Mouse (Mus musculus): ENCODE data around the gene Pigm. TPM values are rescaled to one million over a fixed set of nuclear protein-coding genes. Genes with fewer than 3 reads are reported as not detected.

Gene Pigm
- polyA plus RNA-seq, 1 experiment = 19.9 TPM

DNA sequence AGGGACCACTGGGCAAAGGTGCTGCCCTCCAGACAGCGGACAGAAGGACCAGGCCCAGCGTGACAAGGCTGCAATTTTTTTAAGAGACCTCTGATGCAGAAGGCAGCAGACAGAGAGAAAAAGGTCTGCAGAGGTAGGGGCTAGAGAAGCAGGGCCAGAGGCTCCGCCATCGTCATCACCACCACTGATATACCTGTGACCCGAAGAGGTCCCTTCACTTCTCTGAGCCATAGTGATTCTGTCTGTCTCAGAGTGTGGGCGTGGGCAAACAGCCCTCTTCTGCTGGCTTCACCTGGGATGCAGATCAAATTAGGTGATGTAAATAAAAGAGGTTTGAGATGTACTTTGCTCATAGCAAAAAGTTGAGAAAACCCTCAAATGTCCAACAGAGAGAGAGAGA is 46.7 kb upstream of the Pigm start:
- TF ChIP-seq POLR2A (IDR thresholded peaks at IDR 0.05; ENCODE audit: insufficient read depth, low read length) = no peak
- TF ChIP-seq EP300 (IDR thresholded peaks at IDR 0.05; ENCODE audit: insufficient read depth, low read depth, low read length) = no peak
- TF ChIP-seq CTCF (IDR thresholded peaks at IDR 0.05; ENCODE audit: low read depth, low read length) = no peak
- no peak overlapping the region for H3K4me3 ChIP-seq (ENCODE audit: low read depth, low read length)
- H3K27me3 ChIP-seq (ENCODE audit: control insufficient read depth, insufficient read depth, low read length, poor library complexity, severe bottlenecking) = no peaks in the 10 kb centered on the region
- H3K4me1 ChIP-seq (ENCODE audit: control insufficient read depth, insufficient read depth, low read length) = no peaks in the 10 kb centered on the region
- no peak overlapping the region for H3K9ac ChIP-seq (ENCODE audit: low read depth, poor library complexity, severe bottlenecking)
- no peak overlapping the region for H3K27ac ChIP-seq (ENCODE audit: insufficient read depth, low read length)
- H3K9me3 ChIP-seq (replicated peaks; ENCODE audit: control insufficient read depth, insufficient read depth, low read length, poor library complexity, severe bottlenecking) = no peaks in the 10 kb centered on the region
- no peaks in the 10 kb centered on the region for H3K36me3 ChIP-seq (ENCODE audit: control insufficient read depth, insufficient read depth, low read length, poor library complexity, severe bottlenecking)

- H3K36me3 ChIP-seq (ENCODE audit: control insufficient read depth, insufficient read depth, low read length, poor library complexity, severe bottlenecking) = no peaks in the 10 kb centered on the region
Measured at GRCm38 (mm10) chr1:172331422-172331947, 44.9 kb upstream of the Pigm start.

DNA sequence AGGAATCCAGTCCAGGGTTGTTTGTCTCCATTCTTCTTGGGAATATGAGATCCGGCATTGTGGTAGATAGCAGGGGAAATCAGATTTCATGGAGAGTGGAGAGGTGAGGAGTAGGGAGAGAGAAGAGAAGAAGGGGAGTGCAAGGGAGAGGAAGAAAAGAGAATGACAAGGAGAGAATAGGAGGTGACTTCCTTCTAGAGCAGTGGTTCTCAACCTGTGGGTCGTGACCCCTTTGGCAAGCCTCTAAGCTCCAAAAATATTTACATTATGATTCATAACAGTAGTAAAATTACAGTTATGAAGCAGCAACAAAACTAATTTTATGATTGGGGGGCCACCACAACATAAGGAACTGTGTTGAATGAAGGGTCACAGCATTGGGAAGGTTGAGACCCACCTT is 43.4 kb upstream of the Pigm start:
- 0 out of 2 replicates have a peak, but pooled peaks cover 2% of the 10 kb centered on the region for H3K27me3 ChIP-seq (ENCODE audit: control insufficient read depth, insufficient read depth, low read length, poor library complexity, severe bottlenecking)
- H3K9ac ChIP-seq (ENCODE audit: low read depth, poor library complexity, severe bottlenecking) = no peak overlapping the region
- no peaks in the 10 kb centered on the region; the same call in 1 of the 2 replicates for H3K9me3 ChIP-seq (replicated peaks; ENCODE audit: control insufficient read depth, insufficient read depth, low read length, poor library complexity, severe bottlenecking)
- no peak overlapping the region for H3K4me3 ChIP-seq (ENCODE audit: low read depth, low read length)
- no peaks in the 10 kb centered on the region for H3K36me3 ChIP-seq (ENCODE audit: control insufficient read depth, insufficient read depth, low read length, poor library complexity, severe bottlenecking)
- no peaks in the 10 kb centered on the region for H3K4me1 ChIP-seq (ENCODE audit: control insufficient read depth, insufficient read depth, low read length)
- no peak for TF ChIP-seq EP300 (IDR thresholded peaks at IDR 0.05; ENCODE audit: insufficient read depth, low read depth, low read length)
- TF ChIP-seq POLR2A (IDR thresholded peaks at IDR 0.05; ENCODE audit: insufficient read depth, low read length) = no peak
- TF ChIP-seq CTCF (IDR thresholded peaks at IDR 0.05; ENCODE audit: low read depth, low read length) = no peak
- no peak overlapping the region for H3K27ac ChIP-seq (ENCODE audit: insufficient read depth, low read length)

More at GRCm38 (mm10) chr1:172331422-172331947, 44.9 kb upstream of the Pigm start:
- TF ChIP-seq CTCF (IDR thresholded peaks at IDR 0.05; ENCODE audit: low read depth, low read length) (no peak), POLR2A (IDR thresholded peaks at IDR 0.05; ENCODE audit: insufficient read depth, low read length) (no peak), EP300 (IDR thresholded peaks at IDR 0.05; ENCODE audit: insufficient read depth, low read depth, low read length) (no peak)
- H3K27me3 ChIP-seq (ENCODE audit: control insufficient read depth, insufficient read depth, low read length, poor library complexity, severe bottlenecking) = 0 out of 2 replicates have a peak, but pooled peaks cover 2% of the 10 kb centered on the region
- no peaks in the 10 kb centered on the region for H3K4me1 ChIP-seq (ENCODE audit: control insufficient read depth, insufficient read depth, low read length)
- H3K9me3 ChIP-seq (replicated peaks; ENCODE audit: control insufficient read depth, insufficient read depth, low read length, poor library complexity, severe bottlenecking) = no peaks in the 10 kb centered on the region; the same call in 1 of the 2 replicates
- no peak overlapping the region for H3K9ac ChIP-seq (ENCODE audit: low read depth, poor library complexity, severe bottlenecking)
- no peak overlapping the region for H3K27ac ChIP-seq (ENCODE audit: insufficient read depth, low read length)
- no peak overlapping the region for H3K4me3 ChIP-seq (ENCODE audit: low read depth, low read length)

GRCm38 (mm10) chr1:172333512-172333911 is 42.8 kb upstream of the Pigm start:
- Histone ChIP-seq H3K9me3 (replicated peaks; ENCODE audit: control insufficient read depth, insufficient read depth, low read length, poor library complexity, severe bottlenecking) (no peaks in the 10 kb centered on the region; the same call in 1 of the 2 replicates), H3K36me3 (ENCODE audit: control insufficient read depth, insufficient read depth, low read length, poor library complexity, severe bottlenecking) (no peaks in the 10 kb centered on the region), H3K4me3 (ENCODE audit: low read depth, low read length) (no peak overlapping the region), H3K4me1 (ENCODE audit: control insufficient read depth, insufficient read depth, low read length) (no peaks in the 10 kb centered on the region), H3K27ac (ENCODE audit: insufficient read depth, low read length) (no peak overlapping the region), H3K9ac (ENCODE audit: low read depth, poor library complexity, severe bottlenecking) (no peak overlapping the region), H3K27me3 (ENCODE audit: control insufficient read depth, insufficient read depth, low read length, poor library complexity, severe bottlenecking) (peaks cover 4% of the 10 kb centered on the region; the same call in 1 of the 2 replicates)
- no peak for TF ChIP-seq EP300 (IDR thresholded peaks at IDR 0.05; ENCODE audit: insufficient read depth, low read depth, low read length)
- peak; percentile 43 for TF ChIP-seq CTCF (IDR thresholded peaks at IDR 0.05; ENCODE audit: low read depth, low read length)

DNA sequence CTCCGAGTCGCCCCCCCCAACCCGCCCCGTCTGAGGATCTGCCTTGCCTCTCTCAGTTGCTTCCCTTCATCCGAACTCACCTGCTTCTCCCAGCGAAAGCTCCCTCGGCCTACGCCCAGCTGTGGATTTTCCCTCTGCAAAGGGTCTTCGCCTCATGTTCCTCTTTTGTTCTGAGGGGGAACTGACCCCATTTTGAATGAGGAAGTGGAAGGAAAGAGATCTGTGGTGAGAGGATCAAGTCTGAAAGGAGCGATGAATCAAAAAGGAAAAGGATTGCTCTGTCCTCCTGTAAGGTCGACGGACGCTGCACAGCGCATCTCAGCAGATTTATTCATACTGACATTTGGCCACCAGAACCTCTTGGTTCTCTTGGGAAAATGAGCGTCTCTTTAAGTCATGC is 40.5 kb upstream of the Pigm start:
- Histone ChIP-seq H3K27ac (ENCODE audit: insufficient read depth, low read length) (no peak overlapping the region), H3K9ac (ENCODE audit: low read depth, poor library complexity, severe bottlenecking) (no peak overlapping the region), H3K4me1 (ENCODE audit: control insufficient read depth, insufficient read depth, low read length) (no peaks in the 10 kb centered on the region), H3K27me3 (ENCODE audit: control insufficient read depth, insufficient read depth, low read length, poor library complexity, severe bottlenecking) (peaks cover 7% of the 10 kb centered on the region), H3K9me3 (replicated peaks; ENCODE audit: control insufficient read depth, insufficient read depth, low read length, poor library complexity, severe bottlenecking) (no peaks in the 10 kb centered on the region; the same call in 1 of the 2 replicates), H3K4me3 (ENCODE audit: low read depth, low read length) (no peak overlapping the region), H3K36me3 (ENCODE audit: control insufficient read depth, insufficient read depth, low read length, poor library complexity, severe bottlenecking) (no peaks in the 10 kb centered on the region)
- TF ChIP-seq POLR2A (IDR thresholded peaks at IDR 0.05; ENCODE audit: insufficient read depth, low read length) (no peak), CTCF (IDR thresholded peaks at IDR 0.05; ENCODE audit: low read depth, low read length) (no peak), EP300 (IDR thresholded peaks at IDR 0.05; ENCODE audit: insufficient read depth, low read depth, low read length) (no peak)

DNA sequence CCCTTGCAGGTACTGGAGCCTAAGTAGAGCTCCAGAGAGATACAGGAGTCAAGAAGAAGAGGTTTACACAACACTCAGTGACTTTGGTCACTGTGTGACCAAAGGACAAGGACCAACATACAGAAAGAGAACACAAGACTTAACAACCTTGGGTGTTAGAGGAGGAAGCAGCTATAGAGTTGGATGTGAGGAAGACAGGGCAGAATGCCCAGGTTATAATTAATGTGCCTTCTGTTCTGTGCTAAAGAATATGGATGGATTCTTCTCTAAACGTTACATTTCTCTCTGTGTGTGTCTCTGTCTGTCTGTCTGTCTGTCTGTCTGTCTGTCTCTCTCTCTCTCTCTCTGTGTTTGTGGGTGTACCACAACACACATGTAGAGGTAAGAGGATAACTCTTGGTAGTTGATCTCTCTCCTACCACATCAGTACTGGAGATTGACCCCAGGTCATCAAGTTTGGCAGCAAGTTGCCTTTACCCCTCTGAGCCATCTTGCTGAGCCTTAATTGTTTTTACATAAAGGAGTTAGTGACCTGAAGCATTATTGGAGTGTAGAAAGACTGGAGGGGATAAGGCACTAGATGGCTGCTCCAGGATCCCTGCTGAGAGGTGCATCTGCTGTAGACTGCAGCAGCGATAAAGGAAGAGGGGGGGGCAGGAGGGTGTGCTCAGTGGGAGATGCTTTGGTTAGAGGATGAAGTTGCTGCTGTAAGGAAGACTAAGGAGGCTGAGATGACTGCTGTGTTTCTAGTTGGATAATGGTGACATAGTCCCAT is 38.7 kb upstream of the Pigm start:
- no peak overlapping the region for H3K27ac ChIP-seq (ENCODE audit: insufficient read depth, low read length)
- TF ChIP-seq CTCF (IDR thresholded peaks at IDR 0.05; ENCODE audit: low read depth, low read length) (no peak), POLR2A (IDR thresholded peaks at IDR 0.05; ENCODE audit: insufficient read depth, low read length) (no peak), EP300 (IDR thresholded peaks at IDR 0.05; ENCODE audit: insufficient read depth, low read depth, low read length) (no peak)
- no peak overlapping the region for H3K4me3 ChIP-seq (ENCODE audit: low read depth, low read length)
- no peaks in the 10 kb centered on the region for H3K4me1 ChIP-seq (ENCODE audit: control insufficient read depth, insufficient read depth, low read length)
- no peaks in the 10 kb centered on the region; the same call in 1 of the 2 replicates for H3K9me3 ChIP-seq (replicated peaks; ENCODE audit: control insufficient read depth, insufficient read depth, low read length, poor library complexity, severe bottlenecking)
- H3K27me3 ChIP-seq (ENCODE audit: control insufficient read depth, insufficient read depth, low read length, poor library complexity, severe bottlenecking) = peaks cover 7% of the 10 kb centered on the region
- no peak overlapping the region for H3K9ac ChIP-seq (ENCODE audit: low read depth, poor library complexity, severe bottlenecking)
- H3K36me3 ChIP-seq (ENCODE audit: control insufficient read depth, insufficient read depth, low read length, poor library complexity, severe bottlenecking) = no peaks in the 10 kb centered on the region

Data from ES-Bruce4 (cell line).